8 mouse cellular contexts compared by ENCODE assay signal in genomic region chr8:8661103-8661758, GRCm38 (mm10). TPM values are rescaled to one million over a fixed set of nuclear protein-coding genes. Genes with fewer than 3 reads are reported as not detected.
DNase-seq lines count a peak whose midpoint lies in the region; ATAC-seq and TF ChIP-seq lines count a peak whose summit lies in the region.

Gene Efnb2, minus strand, starts transcription at chr8:8661242.

- peak; percentile 95 for TF ChIP-seq POLR2A in lung, adult 2 months (IDR thresholded peaks at IDR 0.05; ENCODE audit: borderline replicate concordance, extremely low read depth, low read depth, low read length)

- peak; percentile 81 for ATAC-seq in G1E (ENCODE audit: extremely low read depth, insufficient number of reproducible peaks, low FRiP score, poor library complexity, severe bottlenecking)
- ATAC-seq in neural tube, embryonic 15.5 days (ENCODE audit: low FRiP score) = peak; percentile 94

- H3K27ac ChIP-seq in layer of hippocampus, adult 2 months = peak within 1 kb of the TSS; percentile 89
- peak within 1 kb of the TSS; percentile 92 for H3K27ac ChIP-seq in neural tube, embryonic 15.5 days (replicated peaks)

- peak within 1 kb of the TSS; percentile 72 for H3K4me2 ChIP-seq in neural tube, embryonic 15.5 days

- WGBS in lung, adult 2 months = under 1% methylated on average over 70 of the region's 70 CpGs
- WGBS in neural tube, embryonic 15.5 days = under 1% methylated on average over 70 of the region's 70 CpGs

- DNase-seq in G1E (ENCODE audit: low spot score) = peak; percentile 99
- DNase-seq in cerebellum, adult 8-10 months = peak; percentile 67
- peak; percentile 96 for DNase-seq in forelimb bud, embryonic 11.5 days (ENCODE audit: low read depth, low spot score)
- DNase-seq in heart, postnatal 4 days = peak; percentile 98
- peak; percentile 94 to 96 for DNase-seq in layer of hippocampus, adult 2 months (ENCODE audit: low spot score in 2 of 2)
- DNase-seq in lung, adult 2 months = peak; percentile 98
- peak; percentile 97 for DNase-seq in testis, postnatal 10 days (ENCODE audit: low spot score)

- peaks cover 3% of the 10 kb centered on the region; the same call in 1 of the 2 replicates for H3K9me3 ChIP-seq in G1E (replicated peaks)
- H3K9me3 ChIP-seq in neural tube, embryonic 15.5 days (replicated peaks) = no peaks in the 10 kb centered on the region

- peaks cover 21% of the 10 kb centered on the region for H3K27me3 ChIP-seq in G1E (ENCODE audit: insufficient read depth, low read length)
- H3K27me3 ChIP-seq in neural tube, embryonic 15.5 days (replicated peaks) = no peaks in the 10 kb centered on the region

- peaks cover 23% of the 10 kb centered on the region for H3K4me1 ChIP-seq in G1E (ENCODE audit: insufficient read depth, low read depth, low read length)
- H3K4me1 ChIP-seq in lung, adult 2 months (ENCODE audit: control insufficient read depth, insufficient read depth, low read length) = peaks cover 3% of the 10 kb centered on the region; the same call in 1 of the 2 replicates
- H3K4me1 ChIP-seq in neural tube, embryonic 15.5 days = peaks cover 21% of the 10 kb centered on the region

- peaks cover 36% of the 10 kb centered on the region for H3K36me3 ChIP-seq in G1E (replicated peaks)
- H3K36me3 ChIP-seq in neural tube, embryonic 15.5 days = peaks cover 5% of the 10 kb centered on the region; the same call in 1 of the 2 replicates

- H3K9ac ChIP-seq in neural tube, embryonic 15.5 days (replicated peaks) = peak within 1 kb of the TSS; percentile 93

- no peak for TF ChIP-seq CTCF in G1E (IDR thresholded peaks at IDR 0.05; ENCODE audit: low read depth, low read length)
- TF ChIP-seq CTCF in layer of hippocampus, adult 2 months (conservative IDR thresholded peaks at IDR 0.05) = no peak
- TF ChIP-seq CTCF in lung, adult 2 months (IDR thresholded peaks at IDR 0.05; ENCODE audit: insufficient read depth, low read length) = 0 out of 2 replicates have a peak, but pooled peaks have one; percentile 6

- peak within 1 kb of the TSS; percentile 78 for H3K4me3 ChIP-seq in G1E (ENCODE audit: low read depth, low read length)
- H3K4me3 ChIP-seq in layer of hippocampus, adult 2 months = peak within 1 kb of the TSS; percentile 91
- H3K4me3 ChIP-seq in lung, adult 2 months (replicated peaks; ENCODE audit: extremely low read depth, low read depth, low read length) = peak within 1 kb of the TSS; percentile 88
- H3K4me3 ChIP-seq in neural tube, embryonic 15.5 days (replicated peaks) = peak within 1 kb of the TSS; percentile 84

RNA-seq across cellular contexts. Expression of gene Efnb2, which starts in this region (rescaled TPM):
- total RNA-seq in G1E (2014; fragmentation: Nextera tagmentation) (0.30 and 0.49 TPM in 2 replicates), G1E (2017) (0.23 and 0.44 TPM in 2 replicates)
- 0.02 and 0.06 TPM in 2 replicates for polyA plus RNA-seq in G1E (2012)
- 10 to 100 TPM; 47.4 to 47.8 TPM for total RNA-seq in heart, postnatal 4 days (2021)
- total RNA-seq in layer of hippocampus, adult 2 months (2021) = 10 to 100 TPM; 25.0 to 28.9 TPM
- polyA plus RNA-seq in lung, adult 2 months (2012; rRNA removed) = 161 and 250 TPM in 2 replicates
- 14.7 TPM in 2 replicates for polyA plus RNA-seq in neural tube, embryonic 15.5 days (2015; fragmentation: Nextera tagmentation; extraction: Ambion mirVana)

Comparison
In these comparisons a context has a peak if more than half of its experiments do, and no peak if none do; other contexts are left out.
1. Peak in every context shown above with its lines: DNase-seq, ATAC-seq, H3K4me3 ChIP-seq and H3K27ac ChIP-seq.
2. RNA of gene Efnb2 (total RNA-seq): 47.4 to 47.8 TPM in heart, postnatal 4 days and 25.0 to 28.9 TPM in layer of hippocampus, adult 2 months; 0.23 to 0.49 TPM in G1E; every median in the first group is over 10 times any median in the second.
3. RNA of gene Efnb2 (polyA plus RNA-seq): 161 to 250 TPM in lung, adult 2 months and 14.7 TPM in neural tube, embryonic 15.5 days; 0.02 to 0.06 TPM in G1E; every median in the first group is over 10 times any median in the second.
4. RNA of gene Efnb2 (polyA plus RNA-seq): 161 to 250 TPM in lung, adult 2 months; 14.7 TPM in neural tube, embryonic 15.5 days; every median in the first group is over 10 times any median in the second.
5. Peak in DNase-seq, ATAC-seq and H3K4me3 ChIP-seq in G1E; RNA of the gene not detected or under 1 TPM.